Mouse (Mus musculus): ENCODE results near the gene Hs6st2. TPM values are rescaled to one million over a fixed set of nuclear protein-coding genes. Genes with fewer than 3 reads are reported as not detected.

Gene Hs6st2
- total and polyA plus RNA-seq, 3 experiments, result not detected

GRCm38 (mm10) chrX:51514831-51515230 lies 166.8 kb downstream of the Hs6st2 start:
- Histone ChIP-seq H3K4me2 (ENCODE audit: insufficient read depth, low read depth, poor library complexity, severe bottlenecking) (no peak overlapping the region), H3K27me3 (replicated peaks) (no peaks in the 10 kb centered on the region), H3K79me2 (replicated peaks; ENCODE audit: control insufficient read depth, extremely low read depth, insufficient read depth, poor library complexity, severe bottlenecking) (no peaks in the 10 kb centered on the region), H3K4me1 (ENCODE audit: control insufficient read depth in 1 of 2, insufficient read depth in 2 of 2) (no peaks in the 10 kb centered on the region), H3K9me3 (replicated peaks; ENCODE audit: low read length) (no peaks in the 10 kb centered on the region), H3K27ac (ENCODE audit: insufficient read depth, low read depth) (no peak overlapping the region), H3K4me3 (replicated peaks in 1 of 3; ENCODE audit: low read depth in 2 of 3, low read length in 2 of 3, poor library complexity in 1 of 3) (no peak overlapping the region), H3K9ac (ENCODE audit: insufficient read depth, low read depth) (no peak overlapping the region), H3K36me3 (replicated peaks in 1 of 2; ENCODE audit: control insufficient read depth in 1 of 2, insufficient read depth in 1 of 2, low read length in 1 of 2) (no peaks in the 10 kb centered on the region)
- DNase-seq (ENCODE audit: extremely low read depth), result no peak
- TF ChIP-seq MEF2A (IDR thresholded peaks at IDR 0.05; ENCODE audit: borderline replicate concordance, low read depth, low read length) (no peak), GABPA (IDR thresholded peaks at IDR 0.05; ENCODE audit: insufficient replicate concordance, low read depth, low read length) (no peak), JUND (conservative IDR thresholded peaks at IDR 0.05; ENCODE audit: low read depth, low read length) (no peak), USF2 (conservative IDR thresholded peaks at IDR 0.05; ENCODE audit: low read depth, low read length) (no peak), RCOR1 (conservative IDR thresholded peaks at IDR 0.05; ENCODE audit: low read depth, low read length) (no peak), NRF1 (IDR thresholded peaks at IDR 0.05; ENCODE audit: low read depth, low read length) (no peak), ZNF384 (IDR thresholded peaks at IDR 0.05; ENCODE audit: low read depth, low read length) (no peak), BHLHE40 (IDR thresholded peaks at IDR 0.05; ENCODE audit: low read depth, low read length) (no peak), E2F4 (IDR thresholded peaks at IDR 0.05; ENCODE audit: insufficient replicate concordance, low read depth, low read length) (no peak), JUN (IDR thresholded peaks at IDR 0.05; ENCODE audit: insufficient read depth, low read depth, low read length) (no peak), USF1 (IDR thresholded peaks at IDR 0.05; ENCODE audit: low read depth, low read length) (no peak), POLR2A (IDR thresholded peaks at IDR 0.05; ENCODE audit: low read depth, low read length) (no peak)
- dilution Hi-C loops (cut with MboI; ENCODE audit: extremely low pct_ligation_motif_present, extremely low pct_unique_long_range_greater_than_20kb, low sequenced_read_pairs), result no loop called here
- in situ Hi-C loops (cut with MboI; ENCODE audit: low pct_ligation_motif_present, low pct_unique_long_range_greater_than_20kb, low sequenced_read_pairs), result no loop called here

DNA sequence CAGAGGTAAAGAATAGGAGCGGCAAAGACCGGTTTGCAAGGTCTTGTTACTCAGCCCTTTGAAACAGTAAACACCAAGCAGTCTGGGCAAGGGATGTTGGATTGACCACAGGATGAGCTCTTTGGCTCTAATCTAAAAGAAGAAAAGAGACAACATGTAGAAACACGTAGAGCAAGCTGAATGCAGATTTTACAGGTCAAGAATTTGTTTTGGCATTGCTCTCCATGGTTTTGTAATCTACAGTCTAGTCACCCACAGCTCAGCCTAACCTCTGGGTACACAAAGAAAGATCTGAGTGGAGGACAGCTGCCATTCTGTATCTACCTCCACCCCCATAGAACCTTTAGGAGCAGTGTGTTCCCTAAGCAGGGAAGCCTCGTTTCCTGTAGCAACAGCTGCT lies 175.1 kb downstream of the Hs6st2 start:
- no peak overlapping the region for H3K4me3 ChIP-seq (replicated peaks in 1 of 3; ENCODE audit: low read depth in 2 of 3, low read length in 2 of 3, poor library complexity in 1 of 3)
- DNase-seq (ENCODE audit: extremely low read depth), result no peak
- no peak overlapping the region for H3K4me2 ChIP-seq (ENCODE audit: insufficient read depth, low read depth, poor library complexity, severe bottlenecking)
- no peak overlapping the region for H3K9ac ChIP-seq (ENCODE audit: insufficient read depth, low read depth)
- in situ Hi-C loops (cut with MboI; ENCODE audit: low pct_ligation_motif_present, low pct_unique_long_range_greater_than_20kb, low sequenced_read_pairs), result no loop called here
- no peak overlapping the region for H3K27ac ChIP-seq (ENCODE audit: insufficient read depth, low read depth)
- dilution Hi-C loops (cut with MboI; ENCODE audit: extremely low pct_ligation_motif_present, extremely low pct_unique_long_range_greater_than_20kb, low sequenced_read_pairs), result no loop called here
- TF ChIP-seq MEF2A (IDR thresholded peaks at IDR 0.05; ENCODE audit: borderline replicate concordance, low read depth, low read length), result no peak
- no peak for TF ChIP-seq JUN (IDR thresholded peaks at IDR 0.05; ENCODE audit: insufficient read depth, low read depth, low read length)
- no peak for TF ChIP-seq GABPA (IDR thresholded peaks at IDR 0.05; ENCODE audit: insufficient replicate concordance, low read depth, low read length)
- no peak for TF ChIP-seq ZKSCAN1 (IDR thresholded peaks at IDR 0.05; ENCODE audit: borderline replicate concordance, low read depth, low read length)
- no peak for TF ChIP-seq CHD1 (IDR thresholded peaks at IDR 0.05; ENCODE audit: low read depth, low read length)
- TF ChIP-seq JUND (conservative IDR thresholded peaks at IDR 0.05; ENCODE audit: low read depth, low read length), result no peak
- TF ChIP-seq RAD21 (IDR thresholded peaks at IDR 0.05; ENCODE audit: low read depth, low read length), result no peak
- no peak for TF ChIP-seq HCFC1 (IDR thresholded peaks at IDR 0.05; ENCODE audit: low read depth, low read length)
- TF ChIP-seq RCOR1 (conservative IDR thresholded peaks at IDR 0.05; ENCODE audit: low read depth, low read length), result no peak
- no peak for TF ChIP-seq CHD2 (IDR thresholded peaks at IDR 0.05; ENCODE audit: low read length)
- no peak for TF ChIP-seq UBTF (IDR thresholded peaks at IDR 0.05; ENCODE audit: low read depth, low read length)
- TF ChIP-seq ELF1 (IDR thresholded peaks at IDR 0.05; ENCODE audit: low read depth, low read length), result no peak
- TF ChIP-seq MAFK (IDR thresholded peaks at IDR 0.05; ENCODE audit: insufficient replicate concordance, low read length), result no peak
- H3K4me1 ChIP-seq (ENCODE audit: control insufficient read depth in 1 of 2, insufficient read depth in 2 of 2), result no peaks in the 10 kb centered on the region
- H3K9me3 ChIP-seq (replicated peaks; ENCODE audit: low read length), result no peaks in the 10 kb centered on the region
- H3K79me2 ChIP-seq (replicated peaks; ENCODE audit: control insufficient read depth, extremely low read depth, insufficient read depth, poor library complexity, severe bottlenecking), result no peaks in the 10 kb centered on the region
- H3K36me3 ChIP-seq (replicated peaks in 1 of 2; ENCODE audit: control insufficient read depth in 1 of 2, insufficient read depth in 1 of 2, low read length in 1 of 2), result no peaks in the 10 kb centered on the region
- H3K27me3 ChIP-seq (replicated peaks), result no peaks in the 10 kb centered on the region
